Mouse (Mus musculus) MEL (cell line): ENCODE measurements around the gene Arhgef25. TPM values are rescaled to one million over a fixed set of nuclear protein-coding genes. Genes with fewer than 3 reads are reported as not detected.

Source experiments
- DNase-seq: peaks from one replicate; pipeline ENCODE4 v3.0.0; 2011; ENCODE audit warnings: low read depth, low spot score
- H3K27ac ChIP-seq: 2 replicates; pipeline ENCODE4 v1.5.1; 2012; ENCODE audit warnings: low read depth, mild to moderate bottlenecking, control low read depth, low read length, moderate library complexity; ENCODE audit not compliant: control insufficient read depth
- H3K27me3 ChIP-seq, 2 experiments: fragments of 150-350 bp in 1 of 2; sonication (generic) in 1 of 2; 2 replicates each; pipeline ENCODE4 v1.6.1; 2012; ENCODE audit warnings: low read length in 2 of 2, mild to moderate bottlenecking in 2 of 2, improper control_type of control experiment in 1 of 2, moderate library complexity in 1 of 2; ENCODE audit not compliant: insufficient read depth in 2 of 2, control insufficient read depth in 1 of 2
- H3K36me3 ChIP-seq, 2 experiments: 2 replicates each; pipeline ENCODE4 v1.6.1; 2012 to 2014; ENCODE audit warnings: low read length in 2 of 2, improper control_type of control experiment in 1 of 2, inconsistent platforms in 1 of 2, mild to moderate bottlenecking in 1 of 2; ENCODE audit not compliant: insufficient read depth in 2 of 2, control insufficient read depth in 1 of 2
- H3K4me1 ChIP-seq, 2 experiments: fragments of 150-350 bp in 1 of 2; sonication (generic) in 1 of 2; 2 replicates each; pipeline ENCODE4 v1.6.1; 2012; ENCODE audit warnings: low read length in 2 of 2, improper control_type of control experiment in 1 of 2, mild to moderate bottlenecking in 1 of 2; ENCODE audit not compliant: insufficient read depth in 2 of 2, control insufficient read depth in 1 of 2
- H3K4me3 ChIP-seq, 2 experiments: fragments of 150-350 bp in 1 of 2; sonication (generic) in 1 of 2; 2 replicates each; pipeline ENCODE4 v1.5.1; 2012; ENCODE audit warnings: low read depth in 2 of 2, low read length in 2 of 2, mild to moderate bottlenecking in 2 of 2, moderate library complexity in 2 of 2, control low read depth in 1 of 2, improper control_type of control experiment in 1 of 2; ENCODE audit not compliant: control insufficient read depth in 1 of 2, insufficient read depth in 1 of 2
- H3K79me2 ChIP-seq: 2 replicates; pipeline ENCODE4 v1.6.1; 2012; ENCODE audit warnings: mild to moderate bottlenecking, low read length, moderate library complexity; ENCODE audit not compliant: control insufficient read depth, poor library complexity, insufficient read depth
- H3K9ac ChIP-seq: 2 replicates; pipeline ENCODE4 v1.6.1; 2012; ENCODE audit warnings: low read depth, mild to moderate bottlenecking, control low read depth, low read length, moderate library complexity; ENCODE audit not compliant: control insufficient read depth, poor library complexity, severe bottlenecking
- H3K9me3 ChIP-seq: fragments of 150-350 bp; sonication (generic); replicated peaks from 2 replicates; pipeline ENCODE4 v1.6.1; 2012; ENCODE audit warnings: mild to moderate bottlenecking, low read length, improper control_type of control experiment, moderate library complexity; ENCODE audit not compliant: insufficient read depth
- BHLHE40 ChIP-seq: IDR thresholded peaks from 2 replicates; pipeline ENCODE4 v1.6.1; 2012; ENCODE audit warnings: low read depth, mild to moderate bottlenecking, inconsistent platforms, low read length, improper control_type of control experiment, borderline replicate concordance
- CHD1 ChIP-seq: IDR thresholded peaks from 2 replicates; pipeline ENCODE4 v1.6.1; 2012; ENCODE audit warnings: low read depth, mild to moderate bottlenecking, inconsistent platforms, low read length, improper control_type of control experiment
- CHD2 ChIP-seq: IDR thresholded peaks from 2 replicates; pipeline ENCODE4 v1.6.1; 2011; ENCODE audit warnings: low read length, improper control_type of control experiment
- CTCF ChIP-seq, 3 experiments: IDR thresholded peaks in 2 of 3; conservative IDR thresholded peaks in 1 of 3; 2 replicates each; pipeline ENCODE4 v1.5.1; 2011 to 2012; ENCODE audit warnings: low read length in 3 of 3, low read depth in 2 of 3, mild to moderate bottlenecking in 2 of 3, improper control_type of control experiment in 1 of 3, inconsistent platforms in 1 of 3, mixed read lengths in 1 of 3, moderate library complexity in 1 of 3; ENCODE audit not compliant: control insufficient read depth in 1 of 3, insufficient read depth in 1 of 3, poor library complexity in 1 of 3, severe bottlenecking in 1 of 3
- E2F4 ChIP-seq: IDR thresholded peaks from 2 replicates; pipeline ENCODE4 v1.6.1; 2011; ENCODE audit warnings: low read depth, low read length, improper control_type of control experiment, borderline replicate concordance
- GABPA ChIP-seq: IDR thresholded peaks from 2 replicates; pipeline ENCODE4 v1.6.1; 2012; ENCODE audit warnings: low read depth, mild to moderate bottlenecking, inconsistent platforms, low read length, improper control_type of control experiment, moderate library complexity
- GATA1 ChIP-seq: IDR thresholded peaks from 2 replicates; pipeline ENCODE4 v1.6.1; 2011; ENCODE audit warnings: low read depth, low read length, improper control_type of control experiment
- HCFC1 ChIP-seq: IDR thresholded peaks from 2 replicates; pipeline ENCODE4 v1.6.1; 2012; ENCODE audit warnings: low read depth, mild to moderate bottlenecking, inconsistent platforms, low read length, improper control_type of control experiment, moderate library complexity
- JUND ChIP-seq: IDR thresholded peaks from 2 replicates; pipeline ENCODE4 v1.6.1; 2011; ENCODE audit warnings: low read depth, mild to moderate bottlenecking, improper control_type of control experiment, low read length
- MAX ChIP-seq: IDR thresholded peaks from 2 replicates; pipeline ENCODE4 v1.6.1; 2011; ENCODE audit warnings: low read length, improper control_type of control experiment
- MAZ ChIP-seq: IDR thresholded peaks from 2 replicates; pipeline ENCODE4 v1.6.1; 2012; ENCODE audit warnings: low read depth, mild to moderate bottlenecking, inconsistent platforms, low read length, improper control_type of control experiment
- MEF2A ChIP-seq: IDR thresholded peaks from 2 replicates; pipeline ENCODE4 v1.6.1; 2014; ENCODE audit warnings: low read depth, mild to moderate bottlenecking, inconsistent platforms, low read length, improper control_type of control experiment; ENCODE audit not compliant: poor library complexity, insufficient replicate concordance, severe bottlenecking; ENCODE audit errors: extremely low read depth
- MXI1 ChIP-seq: IDR thresholded peaks from 2 replicates; pipeline ENCODE4 v1.6.1; 2011; ENCODE audit warnings: mild to moderate bottlenecking, low read depth, low read length, improper control_type of control experiment
- MYC ChIP-seq: IDR thresholded peaks from 2 replicates; pipeline ENCODE4 v1.6.1; 2011; ENCODE audit warnings: low read depth, mild to moderate bottlenecking, low read length, improper control_type of control experiment, moderate library complexity
- NELFE ChIP-seq: IDR thresholded peaks from 2 replicates; pipeline ENCODE4 v1.6.1; 2011; ENCODE audit warnings: low read depth, low read length, improper control_type of control experiment
- NRF1 ChIP-seq: IDR thresholded peaks from 2 replicates; pipeline ENCODE4 v1.6.1; 2014; ENCODE audit warnings: low read depth, mild to moderate bottlenecking, inconsistent platforms, low read length, improper control_type of control experiment, moderate library complexity; ENCODE audit not compliant: poor library complexity, insufficient read depth, severe bottlenecking
- POLR2A ChIP-seq, 2 experiments: IDR thresholded peaks; 2 replicates each; pipeline ENCODE4 v1.6.1; 2011 to 2012; ENCODE audit warnings: low read length in 2 of 2, mild to moderate bottlenecking in 2 of 2, control low read depth in 1 of 2, improper control_type of control experiment in 1 of 2, low read depth in 1 of 2, moderate library complexity in 1 of 2; ENCODE audit not compliant: control insufficient read depth in 1 of 2, insufficient read depth in 1 of 2, poor library complexity in 1 of 2
- POLR2AphosphoS2 ChIP-seq: IDR thresholded peaks from 2 replicates; pipeline ENCODE4 v1.6.1; 2011; ENCODE audit warnings: low read length, improper control_type of control experiment
- POLR2AphosphoS5 ChIP-seq: IDR thresholded peaks from 2 replicates; pipeline ENCODE4 v1.6.1; 2012; ENCODE audit warnings: low read depth, borderline replicate concordance, mild to moderate bottlenecking, inconsistent platforms, low read length, moderate library complexity, mixed read lengths
- RCOR1 ChIP-seq: IDR thresholded peaks from 2 replicates; pipeline ENCODE4 v1.6.1; 2012; ENCODE audit warnings: low read depth, mild to moderate bottlenecking, inconsistent platforms, low read length, improper control_type of control experiment
- TAL1 ChIP-seq: IDR thresholded peaks from 2 replicates; pipeline ENCODE4 v1.6.1; 2012; ENCODE audit warnings: mild to moderate bottlenecking, inconsistent platforms, low read length, moderate library complexity, mixed read lengths
- TBP ChIP-seq: IDR thresholded peaks from 2 replicates; pipeline ENCODE4 v1.8.0; 2011; ENCODE audit warnings: low read depth, low read length, improper control_type of control experiment
- TCF12 ChIP-seq: IDR thresholded peaks from 2 replicates; pipeline ENCODE4 v1.6.1; 2014; ENCODE audit warnings: low read depth, mild to moderate bottlenecking, inconsistent platforms, low read length, improper control_type of control experiment, moderate library complexity
- UBTF ChIP-seq: IDR thresholded peaks from 2 replicates; pipeline ENCODE4 v1.6.1; 2012; ENCODE audit warnings: low read depth, mild to moderate bottlenecking, inconsistent platforms, low read length, improper control_type of control experiment, moderate library complexity, borderline replicate concordance; ENCODE audit not compliant: insufficient read depth
- USF1 ChIP-seq: IDR thresholded peaks from 2 replicates; pipeline ENCODE4 v1.6.1; 2014; ENCODE audit warnings: low read depth, mild to moderate bottlenecking, inconsistent platforms, low read length, improper control_type of control experiment, moderate library complexity
- USF2 ChIP-seq, 2 experiments: IDR thresholded peaks; 2 replicates each; pipeline ENCODE4 v1.6.1; 2011 to 2012; ENCODE audit warnings: improper control_type of control experiment in 2 of 2, low read length in 2 of 2, borderline replicate concordance in 1 of 2, inconsistent platforms in 1 of 2, low read depth in 1 of 2, mild to moderate bottlenecking in 1 of 2; ENCODE audit not compliant: insufficient read depth in 1 of 2
- ZC3H11A ChIP-seq: IDR thresholded peaks from 2 replicates; pipeline ENCODE4 v1.6.1; 2012; ENCODE audit warnings: low read depth, mild to moderate bottlenecking, inconsistent platforms, low read length, improper control_type of control experiment
- ZKSCAN1 ChIP-seq: IDR thresholded peaks from 2 replicates; pipeline ENCODE4 v1.6.1; 2012; ENCODE audit warnings: low read depth, mild to moderate bottlenecking, inconsistent platforms, low read length, improper control_type of control experiment, moderate library complexity
- ZNF384 ChIP-seq: IDR thresholded peaks from 2 replicates; pipeline ENCODE4 v1.6.1; 2012; ENCODE audit warnings: low read depth, mild to moderate bottlenecking, inconsistent platforms, low read length, improper control_type of control experiment
- polyA plus RNA-seq, 2 experiments: library from polyadenylated mRNA; stranded (reverse) in 1 of 2; unstranded in 1 of 2; fragments of >175 nt in 1 of 2; fragments of >200 nt in 1 of 2; gene quantifications; 2 replicates each; pipeline versions ENCODE4 v1.2.1 to v1.2.4; 2012; ENCODE audit warnings: low replicate concordance in 2 of 2, low read depth in 1 of 2; ENCODE audit not compliant: insufficient read length in 2 of 2, insufficient read depth in 1 of 2, missing spikeins in 1 of 2
- total RNA-seq: library from RNA; depleted of rRNA; stranded (reverse); fragments of 300-350 nt; gene quantifications from 2 replicates; pipeline ENCODE4 v1.2.3, GENCODE M21; 2012

Arhgef25 gene
- total and polyA plus RNA-seq, 3 experiments: 16.9 to 44.6 TPM; not detected in 1

GRCm38 (mm10) chr10:127225732-127226131, 35.8 kb upstream of the Arhgef25 start:
- no peak for DNase-seq

DNA sequence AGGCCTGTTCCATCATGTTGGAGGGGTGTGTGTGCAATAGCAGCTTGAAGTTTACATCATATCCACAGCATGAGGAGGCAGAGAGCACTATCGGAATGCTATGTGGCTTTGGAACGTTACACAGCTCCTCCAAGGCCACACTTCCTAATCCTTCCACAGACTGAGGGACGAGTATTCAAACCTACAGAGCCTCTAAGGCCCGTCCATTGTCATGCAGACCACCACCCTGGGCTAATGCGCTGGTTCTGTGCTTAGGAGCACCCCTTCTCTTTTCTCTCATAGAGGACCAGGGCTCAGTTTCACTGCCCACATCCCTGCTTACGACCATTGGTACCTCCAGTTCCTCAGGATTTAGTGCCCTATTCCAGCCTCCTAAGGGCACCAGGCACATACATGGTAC, 35.3 kb upstream of the Arhgef25 start:
- DNase-seq: no peak
- H3K4me1 ChIP-seq: peaks cover 0 to 7% of the 10 kb centered on the region in 2 experiments; a peak in 1 of 4 replicates

More at GRCm38 (mm10) chr10:127225732-127226131, 35.8 kb upstream of the Arhgef25 start:
- Histone ChIP-seq H3K79me2 (no peaks in the 10 kb centered on the region), H3K9ac (no peak overlapping the region), H3K9me3 (no peaks in the 10 kb centered on the region), H3K36me3 (no peaks in the 10 kb centered on the region), H3K27me3 (no peaks in the 10 kb centered on the region), H3K4me1 (peaks cover 0 to 7% of the 10 kb centered on the region in 2 experiments; a peak in 1 of 4 replicates), H3K27ac (no peak overlapping the region), H3K4me3 (no peak overlapping the region)
- TF ChIP-seq TBP: no peak
- TF ChIP-seq MXI1: no peak
- TF ChIP-seq POLR2AphosphoS5: no peak
- no peak for TF ChIP-seq ZKSCAN1

GRCm38 (mm10) chr10:127218339-127218738, 28.5 kb upstream of the Arhgef25 start:
- TF ChIP-seq CTCF (IDR thresholded peaks at IDR 0.05 in 2 of 3, conservative IDR thresholded peaks at IDR 0.05 in 1 of 3; ENCODE audit: control insufficient read depth in 1 of 3, insufficient read depth in 1 of 3, low read depth in 2 of 3, low read length in 3 of 3, poor library complexity in 1 of 3, severe bottlenecking in 1 of 3) (no peak), POLR2AphosphoS2 (no peak), ZNF384 (no peak), BHLHE40 (no peak), CHD2 (no peak), MAZ (no peak), CHD1 (no peak), MEF2A (no peak), NRF1 (no peak), GATA1 (no peak), USF2 (IDR thresholded peaks at IDR 0.05; ENCODE audit: borderline replicate concordance in 1 of 2, insufficient read depth in 1 of 2, low read depth in 1 of 2, low read length in 2 of 2) (no peak), TAL1 (no peak), RCOR1 (no peak)
- TF ChIP-seq, all 39 proteins: peak for 0
- Histone ChIP-seq H3K27me3 (no peaks in the 10 kb centered on the region), H3K4me1 (0 out of 4 replicates have a peak, but pooled peaks cover 0 to 6% of the 10 kb centered on the region in 2 experiments), H3K4me3 (no peak overlapping the region), H3K9ac (no peak overlapping the region), H3K36me3 (no peaks in the 10 kb centered on the region; a peak in 1 of 4 replicates), H3K79me2 (no peaks in the 10 kb centered on the region), H3K27ac (no peak overlapping the region), H3K9me3 (no peaks in the 10 kb centered on the region)
- DNase-seq: no peak

More for the DNA sequence above, 35.3 kb upstream of the Arhgef25 start:
- no peaks in the 10 kb centered on the region for H3K9me3 ChIP-seq
- TF ChIP-seq UBTF (no peak), TCF12 (no peak), POLR2AphosphoS5 (no peak), MYC (no peak), TBP (no peak), HCFC1 (no peak), TAL1 (no peak), NRF1 (no peak), E2F4 (no peak), MEF2A (no peak), NELFE (no peak), CHD1 (no peak), POLR2AphosphoS2 (no peak), GABPA (no peak), MAX (no peak), USF1 (no peak), CHD2 (no peak), ZC3H11A (no peak), POLR2A (IDR thresholded peaks at IDR 0.05; ENCODE audit: control insufficient read depth in 1 of 2, insufficient read depth in 1 of 2, low read depth in 1 of 2, low read length in 2 of 2, poor library complexity in 1 of 2) (no peak), JUND (no peak)
- H3K9ac ChIP-seq: no peak overlapping the region
- H3K36me3 ChIP-seq: no peaks in the 10 kb centered on the region
- H3K4me3 ChIP-seq: no peak overlapping the region
- no peaks in the 10 kb centered on the region for H3K27me3 ChIP-seq
- H3K79me2 ChIP-seq: no peaks in the 10 kb centered on the region
- H3K27ac ChIP-seq: no peak overlapping the region
